Mouse (Mus musculus) erythroblast, embryonic 14.5 days (primary cell): ENCODE results near the gene Tmem108.

Source experiments
- GATA1 ChIP-seq: IDR thresholded peaks from 2 replicates; pipeline ENCODE4 v1.6.1; 2012; ENCODE audit warnings: low read length, inconsistent platforms, mixed read lengths
- TAL1 ChIP-seq: IDR thresholded peaks from 3 replicates; pipeline ENCODE4 v1.6.1; 2012; ENCODE audit warnings: low read length, inconsistent platforms, mixed read lengths

- TF ChIP-seq TAL1, result no peak
- no peak for TF ChIP-seq GATA1
Measured at GRCm38 (mm10) chr9:103494346-103495020, 267.2 kb downstream of the Tmem108 start.
